Mouse (Mus musculus): ENCODE results near the gene Stmnd1. TPM values are rescaled to one million over a fixed set of nuclear protein-coding genes. Genes with fewer than 3 reads are reported as not detected.
"Not testable (repeated sequence)": the region's sequence is repeated elsewhere in the genome, so short reads cannot be mapped to it uniquely, and the experiment has no call there.

Gene Stmnd1
- polyA plus RNA-seq (2012; rRNA removed) = 0.16 and 0.29 TPM in 2 replicates

GRCm38 (mm10) chr13:46273453-46274110, at the start of gene Stmnd1:
Gene Stmnd1 (plus strand): TSS chr13:46273721.
- Histone ChIP-seq H3K36me3 (ENCODE audit: control insufficient read depth, insufficient read depth, low read length) (no peaks in the 10 kb centered on the region), H3K27me3 (ENCODE audit: control insufficient read depth, insufficient read depth, low read length) (no peaks in the 10 kb centered on the region), H3K4me3 (ENCODE audit: control insufficient read depth, low read depth, low read length) (no peak within 1 kb of the TSS), H3K4me1 (ENCODE audit: control insufficient read depth, insufficient read depth, low read length) (peaks cover 5% of the 10 kb centered on the region; the same call in 1 of the 2 replicates), H3K27ac (ENCODE audit: control insufficient read depth, insufficient read depth, low read depth, low read length) (no peak within 1 kb of the TSS)
- no peak for TF ChIP-seq POLR2A (IDR thresholded peaks at IDR 0.05; ENCODE audit: control insufficient read depth, low read depth, low read length)
- TF ChIP-seq CTCF (IDR thresholded peaks at IDR 0.05; ENCODE audit: control insufficient read depth, insufficient read depth, insufficient replicate concordance, low read depth, low read length) = no peak

- no peak overlapping the region for H3K4me3 ChIP-seq (ENCODE audit: control insufficient read depth, low read depth, low read length)
- TF ChIP-seq POLR2A (IDR thresholded peaks at IDR 0.05; ENCODE audit: control insufficient read depth, low read depth, low read length) = no peak
- no peak for TF ChIP-seq CTCF (IDR thresholded peaks at IDR 0.05; ENCODE audit: control insufficient read depth, insufficient read depth, insufficient replicate concordance, low read depth, low read length)
- H3K4me1 ChIP-seq (ENCODE audit: control insufficient read depth, insufficient read depth, low read length) = no peaks in the 10 kb centered on the region
- H3K36me3 ChIP-seq (ENCODE audit: control insufficient read depth, insufficient read depth, low read length) = no peaks in the 10 kb centered on the region
- H3K27me3 ChIP-seq (ENCODE audit: control insufficient read depth, insufficient read depth, low read length) = no peaks in the 10 kb centered on the region
- no peak overlapping the region for H3K27ac ChIP-seq (ENCODE audit: control insufficient read depth, insufficient read depth, low read depth, low read length)
These were observed 46.6 kb upstream of the Stmnd1 start for GRCm38 (mm10) chr13:46226956-46227355.

- no peaks in the 10 kb centered on the region for H3K27me3 ChIP-seq (ENCODE audit: control insufficient read depth, insufficient read depth, low read length)
- H3K4me1 ChIP-seq (ENCODE audit: control insufficient read depth, insufficient read depth, low read length) = no peaks in the 10 kb centered on the region
- no peak overlapping the region for H3K4me3 ChIP-seq (ENCODE audit: control insufficient read depth, low read depth, low read length)
- no peak for TF ChIP-seq POLR2A (IDR thresholded peaks at IDR 0.05; ENCODE audit: control insufficient read depth, low read depth, low read length)
- no peak for TF ChIP-seq CTCF (IDR thresholded peaks at IDR 0.05; ENCODE audit: control insufficient read depth, insufficient read depth, insufficient replicate concordance, low read depth, low read length)
- no peak overlapping the region for H3K27ac ChIP-seq (ENCODE audit: control insufficient read depth, insufficient read depth, low read depth, low read length)
- no peaks in the 10 kb centered on the region for H3K36me3 ChIP-seq (ENCODE audit: control insufficient read depth, insufficient read depth, low read length)
These were observed 46.0 kb upstream of the Stmnd1 start for GRCm38 (mm10) chr13:46227486-46227885.

GRCm38 (mm10) chr13:46228750-46229149, 44.8 kb upstream of the Stmnd1 start:
- not testable (repeated sequence) for H3K27me3 ChIP-seq (ENCODE audit: control insufficient read depth, insufficient read depth, low read length); H3K4me1 ChIP-seq (ENCODE audit: control insufficient read depth, insufficient read depth, low read length); H3K4me3 ChIP-seq (ENCODE audit: control insufficient read depth, low read depth, low read length); H3K27ac ChIP-seq (ENCODE audit: control insufficient read depth, insufficient read depth, low read depth, low read length); H3K36me3 ChIP-seq (ENCODE audit: control insufficient read depth, insufficient read depth, low read length)

GRCm38 (mm10) chr13:46231514-46232085, 41.9 kb upstream of the Stmnd1 start:
- no peak for TF ChIP-seq POLR2A (IDR thresholded peaks at IDR 0.05; ENCODE audit: control insufficient read depth, low read depth, low read length)
- TF ChIP-seq CTCF (IDR thresholded peaks at IDR 0.05; ENCODE audit: control insufficient read depth, insufficient read depth, insufficient replicate concordance, low read depth, low read length) = no peak
- Histone ChIP-seq H3K27me3 (ENCODE audit: control insufficient read depth, insufficient read depth, low read length) (no peaks in the 10 kb centered on the region), H3K36me3 (ENCODE audit: control insufficient read depth, insufficient read depth, low read length) (no peaks in the 10 kb centered on the region), H3K4me3 (ENCODE audit: control insufficient read depth, low read depth, low read length) (no peak overlapping the region), H3K27ac (ENCODE audit: control insufficient read depth, insufficient read depth, low read depth, low read length) (no peak overlapping the region), H3K4me1 (ENCODE audit: control insufficient read depth, insufficient read depth, low read length) (no peaks in the 10 kb centered on the region)

- peak overlapping the region; percentile 7; the same call in 1 of the 2 replicates for H3K27ac ChIP-seq (ENCODE audit: control insufficient read depth, insufficient read depth, low read depth, low read length)
- H3K4me1 ChIP-seq (ENCODE audit: control insufficient read depth, insufficient read depth, low read length) = no peaks in the 10 kb centered on the region
These were observed 35.7 kb upstream of the Stmnd1 start for GRCm38 (mm10) chr13:46237723-46238349.

GRCm38 (mm10) chr13:46238796-46239195, 34.7 kb upstream of the Stmnd1 start:
- no peaks in the 10 kb centered on the region for H3K36me3 ChIP-seq (ENCODE audit: control insufficient read depth, insufficient read depth, low read length)
- H3K27ac ChIP-seq (ENCODE audit: control insufficient read depth, insufficient read depth, low read depth, low read length) = no peak overlapping the region
- no peaks in the 10 kb centered on the region for H3K27me3 ChIP-seq (ENCODE audit: control insufficient read depth, insufficient read depth, low read length)
- TF ChIP-seq CTCF (IDR thresholded peaks at IDR 0.05; ENCODE audit: control insufficient read depth, insufficient read depth, insufficient replicate concordance, low read depth, low read length) (no peak), POLR2A (IDR thresholded peaks at IDR 0.05; ENCODE audit: control insufficient read depth, low read depth, low read length) (no peak)
- H3K4me1 ChIP-seq (ENCODE audit: control insufficient read depth, insufficient read depth, low read length) = no peaks in the 10 kb centered on the region
- no peak overlapping the region for H3K4me3 ChIP-seq (ENCODE audit: control insufficient read depth, low read depth, low read length)

More at GRCm38 (mm10) chr13:46237723-46238349, 35.7 kb upstream of the Stmnd1 start:
- H3K27me3 ChIP-seq (ENCODE audit: control insufficient read depth, insufficient read depth, low read length) = no peaks in the 10 kb centered on the region
- no peak overlapping the region for H3K4me3 ChIP-seq (ENCODE audit: control insufficient read depth, low read depth, low read length)
- TF ChIP-seq POLR2A (IDR thresholded peaks at IDR 0.05; ENCODE audit: control insufficient read depth, low read depth, low read length) = no peak
- no peak for TF ChIP-seq CTCF (IDR thresholded peaks at IDR 0.05; ENCODE audit: control insufficient read depth, insufficient read depth, insufficient replicate concordance, low read depth, low read length)
- H3K36me3 ChIP-seq (ENCODE audit: control insufficient read depth, insufficient read depth, low read length) = no peaks in the 10 kb centered on the region
